Mouse (Mus musculus): ENCODE data around the gene Strip1.

The Strip1 gene

DNA sequence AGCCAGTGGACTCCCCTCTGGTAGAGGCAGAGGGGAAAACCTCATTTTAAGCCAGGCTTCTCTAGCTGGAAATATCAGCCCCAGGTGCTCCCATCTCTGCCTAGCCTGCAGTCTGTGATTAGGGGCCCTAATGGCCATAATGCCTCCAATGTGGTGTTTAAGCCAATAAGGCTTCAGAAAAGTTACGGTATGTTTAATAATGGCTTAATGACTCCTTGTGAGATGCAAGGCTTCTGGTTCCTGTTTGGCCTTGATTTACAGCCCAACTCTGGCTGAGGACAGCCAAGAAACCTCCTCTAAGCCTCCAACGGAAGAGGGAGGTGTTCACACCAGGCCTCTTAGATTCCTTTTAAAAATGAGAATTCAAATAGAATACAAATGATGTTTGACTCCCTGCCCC, 37.9 kb downstream of the Strip1 start:
- DNase-seq (ENCODE audit: low spot score in 2 of 2) = no peak

DNA sequence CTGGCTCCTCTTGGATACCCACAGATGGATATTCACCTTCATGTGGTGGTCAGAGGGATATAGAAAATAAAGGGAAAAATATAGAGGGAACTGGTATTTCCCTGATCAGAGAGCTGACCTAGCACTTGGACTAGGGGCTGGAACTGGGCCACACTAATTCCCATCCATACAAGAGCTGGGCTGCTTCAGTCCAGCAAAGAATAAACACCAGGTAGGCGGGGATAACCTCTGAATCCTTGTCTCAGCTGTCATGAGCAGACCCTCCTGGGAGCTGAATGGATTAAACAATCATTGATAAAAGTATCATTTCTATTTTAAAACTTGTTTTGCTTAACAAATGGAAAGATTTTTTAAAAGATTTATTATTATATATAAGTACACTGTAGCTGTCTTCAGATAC, 39.9 kb downstream of the Strip1 start:
- no peak for DNase-seq (ENCODE audit: low spot score in 2 of 2)

DNA sequence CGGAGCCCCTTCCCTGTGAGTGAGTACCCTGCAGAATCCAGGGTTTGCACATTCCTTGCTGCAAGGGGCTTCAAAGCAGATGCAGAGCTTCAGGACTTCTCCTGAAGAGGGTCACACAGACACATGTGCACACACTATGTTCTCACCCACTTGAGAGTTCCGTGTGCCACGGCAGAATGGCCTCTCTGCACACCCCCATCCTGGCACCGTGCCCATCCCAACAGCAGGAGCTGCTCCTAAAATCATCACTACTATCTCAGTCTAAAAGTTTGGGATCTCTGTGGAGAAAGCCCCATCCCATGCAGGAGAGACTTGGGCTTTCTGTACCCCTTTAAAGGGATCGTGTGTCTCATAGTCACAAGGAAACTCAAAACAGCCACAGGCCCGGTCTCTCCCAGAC, 45.0 kb downstream of the Strip1 start:
- no peak for DNase-seq (ENCODE audit: low spot score in 2 of 2)

DNA sequence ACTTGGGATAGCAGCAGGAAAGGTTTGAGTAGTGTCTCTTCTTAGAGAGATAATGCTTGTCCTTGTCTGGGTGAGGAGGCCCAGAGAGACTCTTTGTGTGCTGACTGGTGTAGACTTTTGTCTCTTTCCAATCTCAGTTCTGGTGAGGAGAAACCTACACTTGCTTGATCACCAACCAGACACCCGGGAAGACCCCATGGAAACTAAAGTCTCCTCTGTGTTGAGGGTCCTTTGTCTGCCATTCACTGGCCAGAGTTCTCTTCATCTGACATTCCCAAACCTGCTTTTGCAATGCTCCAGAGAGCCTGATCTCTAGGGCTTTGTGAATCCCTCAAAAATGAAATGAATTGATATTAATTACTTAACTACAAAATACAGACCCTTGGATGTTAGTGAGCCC, 47.6 kb downstream of the Strip1 start:
- no peak for DNase-seq (ENCODE audit: low spot score in 2 of 2)

DNA sequence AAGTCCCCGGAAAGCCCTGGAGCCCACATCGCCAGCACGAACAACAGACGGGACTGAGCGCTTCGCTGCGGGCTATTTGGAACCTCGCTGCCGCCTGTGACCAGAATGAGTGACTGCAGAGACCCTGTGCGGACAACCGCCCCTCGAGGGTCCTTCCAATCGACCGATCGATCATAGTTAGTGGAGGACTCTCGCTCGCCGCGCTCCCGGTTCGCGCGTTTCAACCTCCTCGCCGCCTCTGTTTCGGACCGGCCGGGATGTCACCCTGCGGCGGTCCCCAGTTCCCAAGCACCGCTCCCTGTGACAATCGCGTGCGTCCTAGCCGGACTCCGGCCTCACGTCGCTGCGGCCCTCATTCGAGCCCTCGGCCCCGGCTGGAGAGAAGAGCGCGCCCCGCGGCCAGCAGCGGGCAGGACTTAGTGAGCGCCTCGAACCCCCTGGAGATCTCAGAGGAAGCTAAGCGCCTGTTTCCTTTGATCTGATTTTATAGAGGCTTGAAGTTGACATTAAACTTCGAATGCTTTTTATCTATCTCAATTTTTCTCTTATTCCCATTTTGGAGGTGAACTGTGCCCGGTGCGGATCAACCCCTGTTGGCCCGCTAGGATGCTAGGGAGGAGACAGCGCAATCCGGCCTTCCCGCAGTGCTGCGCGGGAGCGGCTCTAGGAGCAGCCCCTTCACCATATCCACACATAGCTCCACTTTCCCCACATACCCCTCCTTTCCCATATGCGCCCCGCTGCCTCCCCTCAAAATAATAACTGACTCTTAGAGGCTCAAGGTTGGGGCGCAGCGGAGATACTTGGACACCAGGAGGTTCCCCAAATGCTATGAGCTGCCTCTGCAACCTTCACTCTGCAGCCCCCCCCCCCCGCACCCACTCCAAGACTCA, 48.4 kb downstream of the Strip1 start:
- DNase-seq (ENCODE audit: low spot score in 2 of 2) = no peak

DNA sequence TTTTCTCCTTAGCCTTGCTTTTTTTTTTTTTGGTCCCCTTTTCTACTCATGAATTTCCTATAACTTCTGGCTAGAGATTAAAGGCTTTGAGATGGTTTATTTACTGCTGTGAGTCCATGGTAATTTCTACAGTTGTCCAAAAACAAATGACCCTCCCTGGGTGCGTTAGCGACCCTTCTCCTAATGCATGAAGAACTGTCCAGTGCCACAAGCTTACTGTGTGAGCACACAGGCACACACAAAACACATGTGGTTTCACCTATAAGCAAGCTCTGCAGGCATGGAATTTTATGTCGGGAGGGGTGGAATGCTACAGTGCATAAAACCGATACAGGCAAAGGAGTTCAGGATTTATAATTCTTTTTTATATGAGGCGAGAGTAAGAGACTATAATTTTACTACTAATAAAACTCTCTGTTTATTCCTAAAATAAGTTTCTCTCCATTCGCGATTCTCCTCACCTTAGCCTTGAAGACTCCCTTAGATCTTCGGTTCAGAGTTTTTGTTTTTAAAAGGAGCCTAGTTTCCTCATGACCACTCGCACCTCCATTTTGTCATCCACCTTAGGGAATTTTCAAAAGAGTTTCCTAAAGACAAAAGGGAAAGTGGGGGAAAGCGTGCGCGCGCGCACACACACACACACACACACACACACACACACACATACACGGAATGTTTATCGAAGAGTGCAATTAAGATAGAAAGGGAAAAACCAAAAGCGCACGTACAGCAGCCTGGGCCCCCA, 49.2 kb downstream of the Strip1 start:
- no peak for DNase-seq (ENCODE audit: low spot score in 2 of 2)

DNA sequence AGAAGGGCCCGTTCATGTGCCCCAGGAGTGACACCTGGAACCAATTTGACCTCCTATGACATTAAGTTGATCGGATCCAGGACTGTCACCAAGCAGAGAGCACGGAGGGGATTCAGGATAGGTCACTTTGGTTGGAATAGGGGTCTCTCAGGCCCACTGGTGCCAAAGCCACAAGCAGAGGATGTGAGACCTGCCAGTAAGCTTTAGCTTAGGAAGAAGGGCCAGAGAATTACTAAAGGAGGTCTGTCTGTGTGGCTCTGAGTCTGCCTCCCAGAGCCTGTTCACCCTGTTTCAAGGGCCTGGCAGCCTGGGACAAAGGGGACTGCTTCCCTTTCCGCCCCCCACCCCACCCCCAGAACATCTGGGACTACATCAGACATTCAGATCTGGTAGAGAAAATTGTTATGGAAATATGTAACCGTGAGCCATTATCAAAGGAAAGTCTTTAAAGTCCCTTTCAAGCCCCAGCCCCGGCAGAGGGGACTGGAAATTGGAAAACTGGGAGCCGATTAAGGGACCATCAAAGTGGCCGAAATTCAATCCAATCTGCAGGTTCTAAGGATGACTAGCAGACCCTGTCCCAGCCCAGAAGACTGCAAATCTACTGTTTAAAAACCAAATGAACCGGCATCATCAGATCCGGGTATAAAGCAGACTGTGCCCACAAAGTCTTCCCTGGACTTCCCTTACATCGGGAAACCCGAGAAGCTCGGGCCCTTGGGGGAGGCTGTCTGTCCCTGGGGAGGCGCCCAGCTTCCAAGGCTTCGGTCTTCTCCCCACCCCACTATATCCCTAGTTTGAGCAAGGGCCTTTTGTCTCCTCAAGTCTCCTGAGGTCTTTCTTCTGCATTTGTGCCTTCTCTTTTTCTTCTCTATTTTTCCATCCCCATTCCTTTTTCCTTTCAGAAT, 50.1 kb downstream of the Strip1 start:
- no peak for DNase-seq (ENCODE audit: low spot score in 2 of 2)

DNA sequence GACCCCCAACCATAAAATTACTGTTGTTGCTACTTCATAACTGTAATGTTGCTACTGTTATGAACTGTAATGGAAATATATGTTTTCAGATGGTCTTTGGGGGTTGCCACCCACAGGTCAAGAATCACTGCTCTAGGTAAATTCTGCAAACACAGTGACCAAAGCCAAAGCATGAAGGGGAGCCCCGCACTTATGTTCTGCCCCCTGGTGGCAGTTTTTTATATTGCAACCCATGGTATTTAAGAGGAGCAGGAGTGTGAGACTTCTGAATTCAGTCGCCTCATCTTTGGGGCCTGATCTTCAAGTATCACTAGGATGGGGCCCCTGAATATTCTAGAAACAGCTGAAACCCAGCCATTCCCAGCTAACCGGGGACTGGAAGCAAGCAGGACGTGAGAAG, 52.0 kb downstream of the Strip1 start:
- peak; percentile 38 to 70 for DNase-seq (ENCODE audit: low spot score in 2 of 2)

DNA sequence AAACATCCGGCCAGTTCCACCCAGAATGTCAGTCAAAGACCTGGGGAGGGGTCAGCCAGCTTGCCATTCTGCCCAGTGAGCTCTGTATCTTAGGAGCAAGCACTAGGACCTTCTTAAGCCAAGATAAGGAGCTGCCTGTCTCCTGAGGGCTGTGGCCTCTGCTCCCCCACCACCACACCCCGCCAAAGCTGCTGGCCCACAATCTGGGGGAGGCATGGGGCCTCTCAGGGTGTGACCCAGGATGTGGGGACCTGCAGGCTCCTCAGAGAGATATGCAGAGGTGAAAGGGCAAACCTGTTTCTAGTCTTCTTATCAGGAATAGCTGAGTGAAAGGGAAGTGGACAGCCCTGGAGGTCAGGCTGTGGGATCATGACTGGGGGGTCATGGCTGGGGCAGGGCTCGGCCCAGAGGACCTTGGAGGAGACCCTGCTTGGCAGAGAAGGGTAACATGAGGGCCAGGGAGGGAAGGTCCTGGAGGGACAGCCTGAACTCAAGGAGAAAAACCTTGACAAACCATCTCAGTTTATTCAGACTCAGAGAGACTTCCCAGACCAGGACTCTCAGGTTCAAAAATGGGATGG, 53.6 kb downstream of the Strip1 start:
- no peak for DNase-seq (ENCODE audit: low spot score in 2 of 2)

DNA sequence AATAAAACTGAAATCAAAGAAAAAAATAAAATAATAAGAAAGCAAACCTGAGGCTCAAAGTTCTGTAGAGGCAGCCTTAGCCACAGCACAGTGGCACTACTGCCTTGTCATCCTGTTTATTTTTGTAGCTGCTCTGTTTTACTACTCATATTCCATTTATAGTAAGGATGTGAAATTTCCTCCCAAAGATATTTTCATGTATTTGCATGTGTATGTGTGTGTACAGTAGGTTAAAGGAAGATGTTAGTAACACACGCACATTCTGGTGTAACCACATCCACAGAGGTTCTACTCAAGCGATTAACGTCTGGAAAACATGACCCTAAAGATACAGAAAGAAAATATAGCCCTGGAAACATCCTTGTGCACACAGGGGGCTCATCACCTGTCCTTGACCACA, 54.7 kb downstream of the Strip1 start:
- no peak for DNase-seq (ENCODE audit: low spot score in 2 of 2)

DNA sequence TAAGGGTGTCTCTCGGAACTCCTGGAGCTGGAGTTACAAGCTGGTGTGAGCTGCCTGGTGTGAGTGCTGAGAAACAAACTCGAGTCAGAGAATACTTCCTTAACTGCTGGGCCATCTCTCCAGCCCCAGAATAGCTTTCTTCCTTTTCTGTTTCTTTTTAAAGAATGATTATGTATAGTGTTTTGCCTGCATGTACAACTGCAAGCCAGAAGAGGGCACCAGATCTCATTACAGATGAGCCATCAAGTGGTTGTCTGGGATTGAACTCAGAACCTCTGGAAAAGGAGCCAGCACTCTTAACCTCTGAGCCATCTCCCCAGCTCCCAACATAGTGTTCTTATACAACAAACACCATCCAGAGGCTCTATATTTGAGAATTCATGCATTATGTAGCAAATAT, 60.3 kb downstream of the Strip1 start:
- no peak for DNase-seq (ENCODE audit: low spot score in 2 of 2)

DNA sequence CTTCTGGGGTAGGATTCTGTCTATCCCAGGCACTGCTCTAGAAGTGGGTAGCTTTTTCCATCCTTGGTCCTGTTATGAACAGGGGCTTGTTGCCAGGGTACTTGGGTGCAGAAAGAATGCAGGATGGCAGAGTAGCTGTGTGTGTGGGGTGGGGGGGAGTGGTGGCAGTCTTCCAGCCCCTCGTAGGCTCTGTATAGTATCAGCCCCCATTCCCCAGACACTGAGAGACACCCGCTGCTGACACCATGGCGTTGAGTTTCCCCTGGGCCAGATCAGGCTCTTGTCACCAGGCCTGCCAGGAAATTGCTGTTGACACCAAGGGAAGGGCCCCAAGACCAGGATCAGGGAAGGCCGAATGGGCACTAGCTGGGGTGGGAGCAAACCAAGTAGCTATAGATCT, 62.8 kb downstream of the Strip1 start:
- DNase-seq (ENCODE audit: low spot score in 2 of 2) = no peak

DNA sequence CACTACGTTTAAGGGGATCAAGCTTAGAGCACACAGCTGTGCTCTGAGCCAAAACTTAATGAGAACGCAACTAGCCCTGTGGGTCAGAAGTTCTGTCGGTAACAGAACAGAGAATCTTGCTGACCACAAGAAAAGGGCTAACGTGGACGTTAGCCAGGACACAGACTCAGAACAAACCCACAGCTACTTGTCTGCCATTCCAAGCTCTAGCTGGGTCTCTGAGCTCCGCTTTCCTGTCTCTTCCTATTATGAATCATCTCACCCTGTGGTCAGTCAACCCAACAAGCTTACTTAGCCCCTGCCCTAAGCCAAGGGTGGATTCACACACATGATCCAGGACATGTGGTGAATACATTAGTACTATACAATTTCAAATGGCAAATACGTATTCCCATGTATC, 63.7 kb downstream of the Strip1 start:
- DNase-seq (ENCODE audit: low spot score in 2 of 2) = no peak

DNA sequence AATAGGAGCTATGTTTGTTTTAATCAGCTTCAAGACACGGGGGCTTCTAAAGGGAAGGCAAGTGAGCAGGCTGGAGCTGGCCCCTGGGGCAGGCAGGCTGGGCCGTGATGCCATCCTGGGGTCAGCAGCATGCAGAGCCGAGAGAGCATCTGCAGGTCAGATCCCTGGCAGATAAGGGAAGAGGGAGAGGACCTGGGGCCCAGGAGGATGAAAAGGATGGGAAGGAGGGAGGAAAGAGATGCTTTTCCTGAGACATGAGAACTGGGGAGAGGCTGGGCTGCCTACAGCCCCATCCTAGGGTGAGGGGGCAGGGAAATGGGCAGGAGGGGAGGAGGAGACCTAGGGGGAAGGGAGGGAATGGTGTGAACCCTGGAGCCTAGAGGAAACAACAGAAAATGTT, 66.2 kb downstream of the Strip1 start:
- DNase-seq (ENCODE audit: low spot score in 2 of 2) = no peak

DNA sequence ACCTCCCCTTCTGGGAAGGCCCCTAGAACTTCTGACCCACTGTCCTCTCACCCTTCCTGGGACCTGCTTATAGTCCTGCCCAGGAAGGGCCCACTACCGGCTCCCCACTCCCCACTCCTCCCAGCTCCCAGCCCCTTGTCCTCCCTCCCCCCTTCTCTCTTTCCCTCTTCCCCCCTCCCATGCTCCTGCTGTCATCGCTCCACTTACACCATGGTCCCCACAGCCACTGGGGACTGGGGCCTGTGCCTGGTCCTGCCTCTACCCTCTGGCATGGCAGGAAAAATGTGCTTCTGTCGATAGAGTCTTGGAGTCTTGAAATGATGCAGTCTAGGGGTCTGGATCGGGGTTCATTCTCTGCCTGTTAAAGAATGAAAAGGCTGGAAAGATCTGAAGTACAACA, 67.6 kb downstream of the Strip1 start:
- DNase-seq (ENCODE audit: low spot score in 2 of 2) = no peak

DNA sequence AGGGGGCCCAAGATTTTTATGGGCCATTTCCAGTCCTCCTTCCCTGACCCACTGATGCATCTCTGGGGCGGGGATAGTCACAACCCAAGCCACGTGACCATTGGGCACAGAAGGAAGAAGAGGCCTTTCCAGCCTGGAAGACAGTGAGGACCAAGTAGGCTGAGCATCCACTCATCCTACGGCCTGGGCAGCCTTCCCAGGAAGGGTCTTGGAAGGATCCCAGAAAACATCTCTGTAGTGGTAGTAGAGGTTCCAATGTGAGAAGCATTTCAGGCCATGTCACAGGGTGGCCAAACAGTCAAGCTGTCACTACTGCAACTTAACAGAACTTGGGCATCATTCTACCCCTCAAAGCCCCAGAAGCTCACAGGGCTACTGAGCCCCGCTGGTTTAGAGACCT, 68.9 kb downstream of the Strip1 start:
- no peak for DNase-seq (ENCODE audit: low spot score in 2 of 2)

All from spleen, postnatal 10 days (tissue).